Mouse (Mus musculus) limb, embryonic 14.5 days (tissue): ENCODE measurements at regions not wholly inside any gene's neighbourhood (a gene's known extent, or its start where the extent isn't known, plus 50 kb on each side); places are given as distances from the start of the nearest gene placed in this dataset.

Experiments
- ATAC-seq: fragments of 200-750 bp; cut with Nextera tagmentation; 2 replicates; pipeline ENCODE4 v1.8.0; 2017; ENCODE audit warnings: low read depth, moderate number of reproducible peaks, moderate TSS enrichment; ENCODE audit not compliant: low FRiP score
- DNase-seq: peaks from one replicate; pipeline ENCODE4 v3.0.0-alpha.2; 2015; ENCODE audit warnings: low spot score
- H3K27ac ChIP-seq: fragments of 300-500 bp; sonication (generic); replicated peaks from 2 replicates; pipeline ENCODE4 v1.5.1; 2014; ENCODE audit warnings: low read depth, mild to moderate bottlenecking, low read length, moderate library complexity, mixed read lengths
- H3K27me3 ChIP-seq: fragments of 300-500 bp; sonication (generic); 2 replicates; pipeline ENCODE4 v1.6.1; 2014; ENCODE audit warnings: low read length, mixed read lengths; ENCODE audit not compliant: control insufficient read depth, insufficient read depth
- H3K36me3 ChIP-seq: fragments of 300-500 bp; sonication (generic); 2 replicates; pipeline ENCODE4 v1.6.1; 2014; ENCODE audit warnings: mild to moderate bottlenecking, low read length, moderate library complexity, mixed read lengths; ENCODE audit not compliant: control insufficient read depth, insufficient read depth
- H3K4me1 ChIP-seq: fragments of 300-500 bp; sonication (generic); 2 replicates; pipeline ENCODE4 v1.6.1; 2014; ENCODE audit warnings: antibody characterized with exemption, low read length, mixed read lengths; ENCODE audit not compliant: control insufficient read depth, insufficient read depth
- H3K4me2 ChIP-seq: fragments of 300-500 bp; sonication (generic); replicated peaks from 2 replicates; pipeline ENCODE4 v1.6.1; 2014; ENCODE audit warnings: low read depth, mild to moderate bottlenecking, low read length, moderate library complexity; ENCODE audit not compliant: severe bottlenecking
- H3K4me3 ChIP-seq: fragments of 300-500 bp; sonication (generic); replicated peaks from 2 replicates; pipeline ENCODE4 v1.5.1; 2014; ENCODE audit warnings: low read length
- H3K9ac ChIP-seq: fragments of 300-500 bp; sonication (generic); 2 replicates; pipeline ENCODE4 v1.6.1; 2014; ENCODE audit warnings: mild to moderate bottlenecking, low read depth, low read length, moderate library complexity; ENCODE audit not compliant: severe bottlenecking
- H3K9me3 ChIP-seq: fragments of 300-500 bp; sonication (generic); 2 replicates; pipeline ENCODE4 v1.6.1; 2016; ENCODE audit warnings: low read length; ENCODE audit not compliant: control insufficient read depth
- POLR2A ChIP-seq: fragments of 200-500 bp; IDR thresholded peaks from 2 replicates; pipeline ENCODE4 v1.8.0; 2012; ENCODE audit warnings: inconsistent platforms, mild to moderate bottlenecking, moderate library complexity, borderline replicate concordance; ENCODE audit not compliant: insufficient read depth, insufficient read length; ENCODE audit errors: extremely low read depth
- WGBS: fragments of 180-500 bp; shearing (Covaris S2); extraction: QIAGEN DNeasy Blood & Tissue Kit; methylation state at CpG from one replicate; pipeline ENCODE4 v1.1.7; 2014; 5-methylcytosine and 5-hydroxymethylcytosine counted together

DNA sequence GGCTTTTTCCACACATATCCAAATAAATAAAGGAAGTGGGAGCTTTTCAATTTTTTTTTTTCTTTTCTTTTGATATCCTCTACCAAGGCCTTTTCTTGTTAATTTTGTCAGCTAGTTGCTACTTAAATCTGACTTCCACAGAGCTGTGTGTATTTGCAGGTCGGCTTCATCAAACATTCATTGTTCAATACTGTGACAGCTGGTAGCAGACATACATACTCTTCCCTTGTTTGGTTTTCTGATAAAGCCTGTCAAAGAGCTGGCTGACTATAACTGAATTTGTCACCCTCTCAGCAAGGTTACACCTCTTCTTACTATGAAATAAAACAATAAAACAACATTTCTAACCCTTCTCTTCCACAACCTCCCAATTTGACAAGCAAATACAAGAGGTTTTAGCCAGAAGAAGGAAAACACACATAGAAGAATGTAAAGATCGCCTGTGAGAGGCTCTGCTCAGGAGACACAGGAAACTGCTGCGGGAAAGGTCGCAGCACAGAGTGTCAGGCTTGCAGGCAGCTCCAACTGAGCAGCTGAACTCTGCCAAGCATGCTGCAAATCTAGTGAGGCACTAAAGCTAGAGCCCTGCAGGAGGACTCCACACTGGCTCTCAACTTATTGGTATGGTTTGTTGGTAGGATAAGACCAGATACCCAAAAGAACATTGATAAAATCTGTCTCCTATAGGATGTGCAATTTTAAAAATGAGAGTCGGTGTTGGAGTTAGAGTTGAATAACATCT is 205.2 kb upstream of the Tle4 start:
- no peak for TF ChIP-seq POLR2A
- H3K4me2 ChIP-seq, result no peak overlapping the region
- DNase-seq (no peak), ATAC-seq (no peak)
- H3K36me3 ChIP-seq, result no peaks in the 10 kb centered on the region
- no peak overlapping the region for H3K4me3 ChIP-seq
- no peaks in the 10 kb centered on the region for H3K9me3 ChIP-seq
- no peak overlapping the region for H3K9ac ChIP-seq
- H3K27ac ChIP-seq, result no peak overlapping the region
- no peaks in the 10 kb centered on the region for H3K27me3 ChIP-seq
- H3K4me1 ChIP-seq, result no peaks in the 10 kb centered on the region
- 33% methylated on average over 5 of the region's 5 CpGs for WGBS

DNA sequence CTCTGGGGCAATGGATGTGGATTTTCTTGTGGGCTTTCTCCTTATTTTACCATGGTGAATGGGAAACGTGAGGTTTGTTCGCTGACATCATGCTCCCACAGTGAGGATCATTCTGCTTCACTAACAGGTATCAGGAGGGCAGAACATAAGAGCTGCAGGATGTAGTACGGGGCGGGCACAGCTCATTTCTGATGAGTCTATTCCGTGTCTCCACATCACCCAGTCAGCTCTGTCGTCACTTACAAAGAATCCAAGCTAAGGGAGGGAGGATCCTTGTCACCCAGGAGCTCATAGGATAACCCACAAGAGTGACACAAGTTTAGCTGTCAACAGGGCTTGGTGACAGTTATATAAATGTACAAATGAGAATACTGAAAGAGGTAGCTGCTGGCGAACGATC is 203.8 kb upstream of the Tle4 start:
- H3K9me3 ChIP-seq, result no peaks in the 10 kb centered on the region
- 79% methylated on average over 8 of the region's 8 CpGs for WGBS
- no peak for ATAC-seq

GRCm38 (mm10) chr19:14799002-14799401 is 201.2 kb upstream of the Tle4 start:
- Histone ChIP-seq H3K27ac (no peak overlapping the region), H3K4me3 (no peak overlapping the region), H3K27me3 (no peaks in the 10 kb centered on the region), H3K9ac (no peak overlapping the region), H3K36me3 (no peaks in the 10 kb centered on the region), H3K9me3 (no peaks in the 10 kb centered on the region), H3K4me1 (no peaks in the 10 kb centered on the region), H3K4me2 (no peak overlapping the region)
- 78% methylated on average over 6 of the region's 6 CpGs for WGBS
- DNase-seq (no peak), ATAC-seq (no peak)
- no peak for TF ChIP-seq POLR2A

More for the DNA sequence above, 203.8 kb upstream of the Tle4 start:
- no peak overlapping the region for H3K4me2 ChIP-seq
- H3K4me1 ChIP-seq, result no peaks in the 10 kb centered on the region
- TF ChIP-seq POLR2A, result no peak
- no peak overlapping the region for H3K27ac ChIP-seq
- no peaks in the 10 kb centered on the region for H3K27me3 ChIP-seq
- no peak overlapping the region for H3K9ac ChIP-seq
- H3K4me3 ChIP-seq, result no peak overlapping the region
- H3K36me3 ChIP-seq, result no peaks in the 10 kb centered on the region
- no peak for DNase-seq

DNA sequence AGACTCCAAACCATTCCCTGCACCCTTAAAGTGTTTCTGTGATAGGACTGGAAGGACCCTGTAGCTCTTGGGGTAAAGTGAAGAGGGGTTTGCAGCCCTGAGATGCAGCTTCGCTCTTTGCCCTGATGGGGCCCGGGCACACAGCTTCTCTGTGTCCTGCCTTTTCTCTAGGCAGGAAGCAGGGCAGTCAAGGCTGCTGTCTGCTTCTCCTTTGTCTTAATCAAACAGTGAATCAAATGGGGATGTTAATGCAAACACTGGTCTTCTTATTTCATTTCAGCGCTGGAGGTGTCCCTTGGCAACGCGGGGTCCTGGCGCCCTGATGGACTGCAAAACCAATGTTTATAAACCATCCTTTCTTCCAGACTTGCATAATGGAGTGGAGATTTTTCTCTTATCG is 200.6 kb upstream of the Tle4 start:
- TF ChIP-seq POLR2A, result no peak
- no peaks in the 10 kb centered on the region for H3K27me3 ChIP-seq
- H3K4me3 ChIP-seq, result no peak overlapping the region
- no peaks in the 10 kb centered on the region for H3K4me1 ChIP-seq
- H3K36me3 ChIP-seq, result no peaks in the 10 kb centered on the region
- ATAC-seq (no peak), DNase-seq (no peak)
- H3K4me2 ChIP-seq, result no peak overlapping the region
- H3K27ac ChIP-seq, result no peak overlapping the region
- no peaks in the 10 kb centered on the region for H3K9me3 ChIP-seq
- WGBS, result 85% methylated on average over 7 of the region's 7 CpGs
- H3K9ac ChIP-seq, result no peak overlapping the region

DNA sequence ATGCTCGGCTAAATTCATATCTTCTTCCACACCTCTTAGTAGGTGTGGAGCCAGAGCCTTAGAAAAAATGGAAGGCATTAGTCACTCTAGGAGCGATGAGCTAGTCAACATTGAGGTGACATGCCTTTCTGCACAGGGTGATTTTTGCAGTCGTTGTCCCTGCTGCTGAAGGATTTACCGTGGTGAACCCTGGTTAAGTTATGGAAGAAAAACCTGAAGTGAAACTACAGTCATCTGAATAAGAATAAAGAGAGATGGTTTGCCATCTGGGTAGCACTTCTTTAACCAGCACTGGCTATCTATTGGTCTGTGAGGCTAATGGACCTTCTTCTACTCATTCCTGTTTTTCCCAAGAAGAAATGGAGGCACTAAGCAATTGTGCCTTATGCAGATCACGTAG is 198.1 kb upstream of the Tle4 start:
- no peak for TF ChIP-seq POLR2A
- Histone ChIP-seq H3K9ac (no peak overlapping the region), H3K4me2 (no peak overlapping the region), H3K4me3 (no peak overlapping the region), H3K27me3 (no peaks in the 10 kb centered on the region), H3K9me3 (no peaks in the 10 kb centered on the region), H3K4me1 (no peaks in the 10 kb centered on the region), H3K36me3 (no peaks in the 10 kb centered on the region), H3K27ac (no peak overlapping the region)
- DNase-seq, result no peak
- ATAC-seq, result no peak
- 82% methylated on average over 5 of the region's 5 CpGs for WGBS
